Mouse (Mus musculus): ENCODE data around the gene Prkd2. TPM values are rescaled to one million over a fixed set of nuclear protein-coding genes. Genes with fewer than 3 reads are reported as not detected.

Gene Prkd2
- total and polyA plus RNA-seq, 3 experiments, result 15.3 to 26.2 (median 19.9) TPM

DNA sequence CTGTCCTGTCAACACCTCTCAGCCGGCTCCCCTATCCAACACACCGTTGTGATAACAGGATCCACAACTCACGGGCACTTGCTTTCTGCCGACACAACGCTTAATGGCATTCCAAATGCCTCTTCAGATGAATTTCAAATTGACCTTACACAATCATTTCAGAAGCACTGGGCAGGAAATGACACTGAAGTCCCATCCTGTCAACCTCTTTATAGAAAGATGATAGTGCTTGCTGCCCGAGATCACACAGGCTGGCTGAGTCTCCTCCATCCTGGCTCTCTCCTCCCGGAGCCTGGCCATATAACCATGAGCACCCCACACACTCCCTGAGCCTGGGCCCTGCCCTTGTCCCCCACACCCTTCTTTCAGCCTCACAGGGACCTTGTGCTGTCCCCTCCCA is 65.1 kb downstream of the Prkd2 start:
- no peak for DNase-seq
- Histone ChIP-seq H3K9ac (ENCODE audit: low read depth, low read length) (peak overlapping the region; percentile 26), H3K27me3 (ENCODE audit: control insufficient read depth, insufficient read depth, low read length) (no peaks in the 10 kb centered on the region), H3K4me3 (peak overlapping the region; percentile 14; the same call in 1 of the 2 replicates), H3K79me2 (replicated peaks; ENCODE audit: control insufficient read depth, insufficient read depth, low read length) (no peaks in the 10 kb centered on the region), H3K27ac (peak overlapping the region; percentile 41), H3K36me3 (ENCODE audit: control insufficient read depth, insufficient read depth, low read length) (no peaks in the 10 kb centered on the region), H3K4me1 (ENCODE audit: control insufficient read depth, insufficient read depth, low read length) (peaks cover 9% of the 10 kb centered on the region)
- TF ChIP-seq EP300 (IDR thresholded peaks at IDR 0.05; ENCODE audit: insufficient read depth, low read depth, low read length) (no peak), POLR2A (IDR thresholded peaks at IDR 0.05; ENCODE audit: insufficient read depth, low read depth, low read length) (no peak), CTCF (IDR thresholded peaks at IDR 0.05) (no peak)
- WGBS, result 5% methylated on average over 7 of the region's 7 CpGs
- intact Hi-C loops (cut with DNase I), result loop anchor here (5.0 kb wide), 1 partner anchor 281 kb away; no protein-coding TSS in a partner anchor

DNA sequence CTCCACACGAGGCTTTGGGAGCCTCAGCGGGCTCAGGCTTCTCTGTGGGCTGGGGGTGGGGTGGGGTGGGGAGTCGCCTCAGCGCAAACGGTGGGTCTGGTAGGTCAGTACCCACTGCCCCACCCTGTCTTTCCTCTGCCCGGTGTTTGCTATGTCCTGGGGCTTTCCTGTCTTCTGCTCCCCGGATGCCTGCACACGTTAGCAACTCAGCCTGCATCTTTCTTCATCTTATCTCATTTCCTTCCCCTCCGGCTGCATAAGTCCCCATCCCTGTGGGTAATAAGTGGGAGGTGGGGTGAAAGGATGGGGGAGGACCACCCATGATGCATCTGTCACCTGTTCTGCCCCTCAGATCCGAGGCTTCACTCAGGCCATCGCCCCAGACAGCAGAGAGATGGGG is 65.7 kb downstream of the Prkd2 start:
- H3K4me3 ChIP-seq, result peak overlapping the region; percentile 6; the same call in 1 of the 2 replicates
- WGBS, result 14% methylated on average over 11 of the region's 11 CpGs
- TF ChIP-seq POLR2A (IDR thresholded peaks at IDR 0.05; ENCODE audit: insufficient read depth, low read depth, low read length) (no peak), CTCF (IDR thresholded peaks at IDR 0.05) (no peak), EP300 (IDR thresholded peaks at IDR 0.05; ENCODE audit: insufficient read depth, low read depth, low read length) (no peak)
- intact Hi-C loops (cut with DNase I), result loop anchor here (5.0 kb wide), 1 partner anchor 281 kb away; no protein-coding TSS in a partner anchor
- no peaks in the 10 kb centered on the region for H3K27me3 ChIP-seq (ENCODE audit: control insufficient read depth, insufficient read depth, low read length)
- H3K36me3 ChIP-seq (ENCODE audit: control insufficient read depth, insufficient read depth, low read length), result no peaks in the 10 kb centered on the region
- peaks cover 9% of the 10 kb centered on the region for H3K4me1 ChIP-seq (ENCODE audit: control insufficient read depth, insufficient read depth, low read length)
- peak overlapping the region; percentile 41; the same call in 1 of the 2 replicates for H3K27ac ChIP-seq
- H3K9ac ChIP-seq (ENCODE audit: low read depth, low read length), result peak overlapping the region; percentile 42
- H3K79me2 ChIP-seq (replicated peaks; ENCODE audit: control insufficient read depth, insufficient read depth, low read length), result no peaks in the 10 kb centered on the region
- DNase-seq, result no peak

GRCm38 (mm10) chr7:16908859-16909258 is 66.2 kb downstream of the Prkd2 start:
- no peak for DNase-seq
- WGBS, result 64% methylated on average over 11 of the region's 11 CpGs
- intact Hi-C loops (cut with DNase I), result loop anchor here (5.0 kb wide), 1 partner anchor 282 kb away; no protein-coding TSS in a partner anchor
- H3K79me2 ChIP-seq (replicated peaks; ENCODE audit: control insufficient read depth, insufficient read depth, low read length), result no peaks in the 10 kb centered on the region
- no peak overlapping the region for H3K27ac ChIP-seq
- TF ChIP-seq CTCF (IDR thresholded peaks at IDR 0.05) (no peak), EP300 (IDR thresholded peaks at IDR 0.05; ENCODE audit: insufficient read depth, low read depth, low read length) (no peak), POLR2A (IDR thresholded peaks at IDR 0.05; ENCODE audit: insufficient read depth, low read depth, low read length) (no peak)
- no peaks in the 10 kb centered on the region for H3K36me3 ChIP-seq (ENCODE audit: control insufficient read depth, insufficient read depth, low read length)
- H3K27me3 ChIP-seq (ENCODE audit: control insufficient read depth, insufficient read depth, low read length), result no peaks in the 10 kb centered on the region
- peaks cover 10% of the 10 kb centered on the region for H3K4me1 ChIP-seq (ENCODE audit: control insufficient read depth, insufficient read depth, low read length)
- H3K9ac ChIP-seq (ENCODE audit: low read depth, low read length), result peak overlapping the region; percentile 46; the same call in 1 of the 2 replicates
- no peak overlapping the region for H3K4me3 ChIP-seq

DNA sequence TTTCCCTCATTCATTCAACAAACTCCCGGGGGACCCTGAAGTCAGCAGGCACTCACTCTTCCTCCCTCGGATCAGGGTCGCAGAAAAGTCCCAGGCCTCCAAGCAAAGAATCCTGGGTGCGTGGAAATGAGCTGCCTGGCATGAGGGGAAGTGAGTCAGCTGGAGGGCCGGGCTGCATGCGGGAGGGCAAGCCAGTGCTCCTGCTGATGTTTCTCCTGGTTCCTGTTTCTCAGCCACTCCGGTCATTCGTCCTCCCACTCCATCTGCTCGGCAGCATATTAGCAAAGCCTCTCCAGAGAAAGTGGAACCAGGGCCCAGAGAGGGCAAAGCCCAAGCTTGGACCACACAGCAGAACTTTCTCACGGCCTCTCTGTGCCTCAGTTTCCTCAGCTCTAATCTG is 67.2 kb downstream of the Prkd2 start:
- 29% methylated on average over 10 of the region's 10 CpGs for WGBS
- no peak overlapping the region for H3K9ac ChIP-seq (ENCODE audit: low read depth, low read length)
- H3K27me3 ChIP-seq (ENCODE audit: control insufficient read depth, insufficient read depth, low read length), result no peaks in the 10 kb centered on the region
- TF ChIP-seq POLR2A (IDR thresholded peaks at IDR 0.05; ENCODE audit: insufficient read depth, low read depth, low read length) (no peak), EP300 (IDR thresholded peaks at IDR 0.05; ENCODE audit: insufficient read depth, low read depth, low read length) (no peak), CTCF (IDR thresholded peaks at IDR 0.05) (no peak)
- H3K4me3 ChIP-seq, result no peak overlapping the region
- peaks cover 10% of the 10 kb centered on the region for H3K4me1 ChIP-seq (ENCODE audit: control insufficient read depth, insufficient read depth, low read length)
- H3K79me2 ChIP-seq (replicated peaks; ENCODE audit: control insufficient read depth, insufficient read depth, low read length), result no peaks in the 10 kb centered on the region
- H3K36me3 ChIP-seq (ENCODE audit: control insufficient read depth, insufficient read depth, low read length), result no peaks in the 10 kb centered on the region
- intact Hi-C loops (cut with DNase I), result loop anchor here (5.0 kb wide), 1 partner anchor 283 kb away; no protein-coding TSS in a partner anchor
- H3K27ac ChIP-seq, result no peak overlapping the region; the same call in 1 of the 2 replicates
- DNase-seq, result peak; percentile 32 to 53

- intact Hi-C loops (cut with DNase I), result no loop called here
- TF ChIP-seq CTCF (IDR thresholded peaks at IDR 0.05) (no peak), POLR2A (IDR thresholded peaks at IDR 0.05; ENCODE audit: insufficient read depth, low read depth, low read length) (no peak), EP300 (IDR thresholded peaks at IDR 0.05; ENCODE audit: insufficient read depth, low read depth, low read length) (no peak)
- no peaks in the 10 kb centered on the region for H3K36me3 ChIP-seq (ENCODE audit: control insufficient read depth, insufficient read depth, low read length)
- WGBS, result 98% methylated on average over 3 of the region's 3 CpGs
- H3K27ac ChIP-seq, result no peak overlapping the region; the same call in 1 of the 2 replicates
- DNase-seq, result peak in 1 of 2 experiments; percentile 10
- H3K4me1 ChIP-seq (ENCODE audit: control insufficient read depth, insufficient read depth, low read length), result peaks cover 6% of the 10 kb centered on the region
- no peaks in the 10 kb centered on the region for H3K27me3 ChIP-seq (ENCODE audit: control insufficient read depth, insufficient read depth, low read length)
- H3K9ac ChIP-seq (ENCODE audit: low read depth, low read length), result no peak overlapping the region
- H3K79me2 ChIP-seq (replicated peaks; ENCODE audit: control insufficient read depth, insufficient read depth, low read length), result no peaks in the 10 kb centered on the region
- H3K4me3 ChIP-seq, result no peak overlapping the region
These were observed 69.2 kb downstream of the Prkd2 start for GRCm38 (mm10) chr7:16911904-16912303.

- 69% methylated on average over 6 of the region's 6 CpGs for WGBS
- Histone ChIP-seq H3K4me3 (no peak overlapping the region), H3K4me1 (ENCODE audit: control insufficient read depth, insufficient read depth, low read length) (peaks cover 5% of the 10 kb centered on the region), H3K36me3 (ENCODE audit: control insufficient read depth, insufficient read depth, low read length) (no peaks in the 10 kb centered on the region), H3K27me3 (ENCODE audit: control insufficient read depth, insufficient read depth, low read length) (no peaks in the 10 kb centered on the region), H3K27ac (peak overlapping the region; percentile 12; the same call in 1 of the 2 replicates), H3K79me2 (replicated peaks; ENCODE audit: control insufficient read depth, insufficient read depth, low read length) (no peaks in the 10 kb centered on the region), H3K9ac (ENCODE audit: low read depth, low read length) (no peak overlapping the region)
- TF ChIP-seq EP300 (IDR thresholded peaks at IDR 0.05; ENCODE audit: insufficient read depth, low read depth, low read length) (0 out of 2 replicates have a peak, but pooled peaks have one; percentile 20), CTCF (IDR thresholded peaks at IDR 0.05) (no peak), POLR2A (IDR thresholded peaks at IDR 0.05; ENCODE audit: insufficient read depth, low read depth, low read length) (0 out of 2 replicates have a peak, but pooled peaks have one; percentile 18)
- intact Hi-C loops (cut with DNase I), result no loop called here
- DNase-seq, result peak; percentile 49 to 76
These were observed 69.7 kb downstream of the Prkd2 start for GRCm38 (mm10) chr7:16912360-16912759.

Data from heart, adult 2 months (tissue).